Mouse (Mus musculus) kidney, postnatal 4 days (tissue): Measurements from ENCODE around the gene Smim24.
A peak's percentile ranks its signal among the peaks of the same experiment; 100 is the strongest.

Experiments
- DNase-seq, 2 experiments: peaks; one replicate each; pipeline ENCODE4 v3.0.0; 2021; ENCODE audit warnings: mixed read lengths in 2 of 2

Gene Smim24

DNA sequence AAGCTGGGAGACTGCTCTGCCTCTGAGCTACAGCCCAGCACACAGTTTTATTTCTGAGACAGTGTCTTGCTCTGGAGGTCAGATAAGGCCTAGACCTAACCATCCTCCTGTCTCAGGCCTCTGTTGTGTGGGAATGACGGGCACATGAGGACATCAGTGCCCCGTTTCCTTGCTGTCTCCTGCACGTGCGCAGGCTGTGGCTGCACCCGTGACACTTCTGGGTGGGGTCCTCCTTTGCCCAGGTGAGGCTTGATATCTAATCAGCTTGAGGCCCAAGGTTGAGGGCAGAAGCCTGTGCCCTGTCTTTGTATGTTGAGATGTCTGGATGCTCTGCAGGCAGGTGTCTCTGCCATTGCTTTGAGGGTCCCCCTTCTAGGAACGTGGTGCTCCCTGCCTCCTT lies 581 bp upstream of the Smim24 start:
- no peak for DNase-seq

DNA sequence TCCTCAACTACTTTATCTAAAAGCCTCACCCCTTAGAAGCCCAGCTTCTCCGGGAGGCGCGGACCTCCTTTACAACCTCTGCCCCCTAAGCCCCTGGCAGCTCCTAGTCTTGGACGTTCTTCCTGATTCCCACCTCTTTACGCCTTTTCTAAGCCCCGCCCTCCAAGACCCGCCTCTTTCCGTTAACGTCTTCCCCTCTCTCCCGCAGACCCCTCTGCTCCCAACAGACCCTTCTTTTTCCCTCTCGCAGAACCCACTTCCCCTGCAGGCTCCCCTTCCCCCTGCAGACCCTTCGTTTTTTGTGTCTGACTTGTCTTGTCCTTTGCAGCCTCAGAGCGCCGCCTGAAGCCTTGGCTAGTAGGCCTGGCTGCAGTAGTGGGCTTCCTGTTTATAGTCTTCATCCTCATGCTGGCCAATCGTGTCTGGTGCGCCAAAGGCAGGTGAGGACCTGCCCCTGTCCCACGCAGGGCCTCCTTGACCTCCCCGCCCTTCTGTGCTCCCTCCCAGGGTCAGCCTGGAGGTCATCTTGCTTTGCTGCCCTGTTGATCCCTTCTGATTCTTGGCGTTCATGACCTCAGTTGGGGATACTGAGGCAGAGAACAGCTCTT lies 709 bp downstream of the Smim24 start:
- DNase-seq: peak; percentile 63 to 73

DNA sequence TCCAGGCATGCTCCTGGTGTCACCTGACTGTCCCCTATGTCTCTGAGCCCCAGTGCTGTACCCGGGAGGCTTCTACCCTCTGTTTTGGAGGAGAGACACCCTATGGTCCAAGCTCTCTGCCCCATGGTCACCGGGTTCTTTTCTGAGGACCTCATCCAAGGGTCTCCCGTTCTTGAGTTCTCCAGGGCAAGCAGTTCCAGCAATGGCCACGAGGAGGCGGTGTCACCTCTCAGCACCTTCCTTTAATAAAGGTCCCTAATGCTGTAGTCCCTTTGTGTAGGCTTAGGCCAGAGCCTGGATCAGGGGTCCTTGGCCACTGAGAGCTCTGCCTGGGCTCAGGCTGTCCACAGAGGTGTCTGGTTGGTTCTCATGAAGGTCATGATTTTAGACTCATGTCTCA lies 2.3 kb downstream of the Smim24 start:
- DNase-seq: peak; percentile 91

DNA sequence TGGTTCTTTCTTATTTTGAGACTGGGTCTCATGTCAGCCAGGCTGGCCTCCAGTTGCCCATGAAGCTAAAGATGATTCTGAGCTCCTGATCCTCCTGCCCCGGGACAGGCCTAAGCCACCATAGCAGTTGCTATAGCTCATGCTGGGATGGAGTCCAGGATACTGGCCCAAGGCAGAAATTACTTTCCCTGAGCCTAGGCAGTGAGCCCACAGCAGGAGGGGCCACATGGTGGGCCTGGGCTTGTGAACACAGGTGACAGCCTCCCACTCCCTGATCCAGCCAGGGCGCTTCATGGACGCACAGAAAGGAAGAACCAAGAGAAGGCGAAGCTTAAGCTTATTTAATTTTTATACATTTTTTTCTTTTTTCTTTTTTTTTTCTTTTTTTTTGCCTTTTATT lies 3.0 kb downstream of the Smim24 start:
- no peak for DNase-seq

DNA sequence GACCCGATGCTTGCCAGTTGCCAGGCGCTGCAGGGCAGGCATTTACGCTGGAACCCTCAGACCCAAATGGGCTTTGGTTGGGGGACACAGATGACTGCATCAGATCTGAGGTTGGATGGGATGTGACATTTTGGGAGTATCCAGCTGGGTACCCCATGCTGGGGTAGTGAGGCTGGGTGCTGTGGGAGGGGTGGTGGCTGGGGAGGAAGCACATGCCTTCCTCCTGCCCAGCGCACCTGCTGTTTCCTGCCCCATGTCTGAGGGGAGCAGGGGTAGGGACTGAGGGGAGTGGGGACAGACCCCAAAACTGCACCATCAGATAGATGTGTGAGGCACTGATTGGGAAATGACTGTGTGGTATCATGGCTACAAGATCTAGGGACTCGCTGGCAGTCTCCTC lies 3.9 kb downstream of the Smim24 start:
- DNase-seq: no peak

DNA sequence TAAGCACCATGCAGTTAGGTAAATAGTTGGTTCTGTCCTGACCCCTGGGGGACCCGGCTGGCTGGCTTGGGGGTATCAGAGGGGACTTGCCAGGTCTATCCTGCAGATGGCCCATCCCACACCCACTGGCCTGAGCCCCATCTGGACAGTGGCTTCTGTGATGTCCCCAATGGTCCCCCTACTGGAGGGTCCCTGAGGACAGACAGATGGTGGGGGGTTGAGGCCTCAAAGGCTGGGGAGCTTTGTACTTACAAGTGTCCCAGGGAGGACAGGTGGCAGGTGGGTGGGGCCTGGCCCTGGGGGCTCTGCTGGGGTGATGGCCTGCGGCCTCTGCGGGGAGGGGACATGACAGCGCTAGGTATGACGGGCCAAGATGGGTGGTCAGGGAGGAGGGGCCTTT lies 6.4 kb downstream of the Smim24 start:
- DNase-seq: no peak

DNA sequence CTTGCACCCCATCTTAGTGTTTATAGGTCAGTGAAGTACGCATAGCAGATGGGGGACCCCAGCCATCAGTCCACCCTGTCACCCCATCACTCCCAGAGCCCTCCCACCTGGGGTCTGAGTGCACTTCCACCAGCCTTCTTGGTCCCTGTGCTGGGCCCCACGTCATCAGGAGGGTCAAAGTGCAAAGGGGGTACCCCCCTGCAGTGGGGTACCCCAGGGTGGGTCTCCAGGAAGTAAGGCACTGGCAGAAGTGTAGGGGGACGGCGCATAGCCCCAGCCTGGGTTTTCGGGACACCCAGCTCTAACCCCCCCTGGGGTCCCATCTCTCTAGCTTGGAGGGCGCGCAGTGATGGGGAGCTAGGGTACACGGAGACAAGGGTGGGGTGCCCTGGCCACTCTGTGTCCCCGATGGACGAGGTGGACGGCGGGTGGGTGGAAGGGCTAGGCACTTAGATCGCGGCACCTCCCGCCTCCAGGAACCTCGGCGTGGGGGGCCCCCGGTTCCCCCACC lies 7.0 kb downstream of the Smim24 start:
- no peak for DNase-seq

DNA sequence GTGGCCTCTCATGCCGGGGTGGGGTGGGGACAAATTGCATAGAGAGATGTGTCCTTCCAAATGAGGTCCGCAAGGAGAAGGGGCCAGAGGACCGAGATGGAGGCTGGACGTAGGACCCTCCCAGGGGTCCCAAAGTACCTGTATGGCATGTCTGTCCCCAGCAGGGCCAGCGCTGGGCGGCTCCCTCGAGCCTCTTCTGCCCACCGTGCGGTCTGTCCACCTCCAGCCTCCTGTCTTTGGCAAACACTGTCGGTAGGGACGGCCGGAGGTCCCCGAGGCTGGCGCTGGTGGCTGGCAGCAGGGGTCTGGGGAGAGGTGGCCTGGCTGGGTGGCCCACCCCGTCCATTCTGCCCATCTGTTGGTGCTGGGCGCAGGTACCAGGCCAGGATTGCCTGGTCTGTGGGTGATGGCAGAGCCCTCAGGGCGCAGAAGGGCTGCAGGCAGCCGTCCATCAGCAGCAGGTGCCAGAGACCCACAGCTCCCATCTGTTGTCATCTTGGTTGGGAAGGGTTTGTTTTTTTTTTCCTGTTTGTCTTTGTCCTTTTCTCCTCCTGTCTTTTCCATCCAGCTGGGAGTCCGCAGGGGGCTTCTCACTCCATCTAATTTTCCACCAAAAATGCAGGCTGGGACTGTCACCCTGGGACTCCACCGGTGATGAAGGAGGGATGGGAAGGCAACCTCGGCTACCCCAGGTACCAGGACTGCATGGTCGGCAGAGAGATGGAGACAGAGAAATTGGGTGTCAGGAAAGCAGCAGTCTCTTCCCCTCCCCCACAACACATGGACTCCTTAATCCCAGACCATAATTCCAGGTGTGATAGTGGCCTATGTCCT lies 7.7 kb downstream of the Smim24 start:
- no peak for DNase-seq

DNA sequence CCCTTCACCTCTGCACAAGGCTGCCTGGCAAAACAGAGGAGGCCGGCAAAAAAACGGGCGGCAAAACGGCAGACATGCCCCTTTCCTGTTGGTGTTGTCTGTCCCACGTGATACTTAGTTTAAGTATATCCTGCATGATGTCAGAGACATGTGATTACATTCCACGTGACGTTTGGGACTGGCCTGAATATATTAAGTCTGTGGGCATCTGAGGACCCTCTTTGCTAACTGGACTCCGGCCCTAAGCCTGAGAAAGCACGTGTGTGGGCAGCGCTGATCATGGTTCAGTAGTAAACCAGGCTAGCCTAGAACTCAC lies 8.3 kb downstream of the Smim24 start:
- DNase-seq: no peak

DNA sequence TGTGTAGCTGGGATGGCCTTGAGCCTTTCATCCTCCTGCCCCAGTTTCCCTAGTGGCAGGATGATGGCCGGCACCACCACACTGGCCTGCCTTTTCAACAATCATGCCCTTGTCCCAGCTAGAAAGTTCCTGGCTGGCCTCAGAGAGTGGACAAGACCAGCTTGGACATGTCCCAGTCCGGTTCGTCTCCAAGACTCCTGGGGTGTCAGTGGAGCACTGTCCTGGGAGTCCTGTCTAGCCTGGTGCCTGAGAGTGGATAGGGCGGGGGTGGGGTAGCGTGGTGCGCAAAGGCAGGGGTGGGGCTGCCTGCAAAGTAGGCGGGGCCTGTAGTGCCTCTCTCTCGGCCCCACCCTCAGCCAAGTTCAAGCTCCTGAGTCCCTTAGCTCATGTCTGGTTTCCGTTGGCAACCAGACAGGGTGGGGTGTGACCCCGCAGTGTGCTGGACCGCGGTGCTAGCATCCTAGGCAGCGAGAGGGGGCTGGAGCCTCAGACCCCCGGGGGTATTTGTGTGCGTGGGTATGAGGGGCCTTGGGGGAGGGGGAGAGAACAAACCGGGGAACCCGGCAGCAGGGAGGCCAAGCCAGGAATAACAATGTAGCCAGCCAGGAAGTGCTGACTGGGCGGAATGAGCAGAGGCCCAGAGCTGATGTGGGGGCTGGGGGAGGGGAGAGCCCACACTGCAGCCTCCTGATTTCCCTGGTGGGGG lies 8.8 kb downstream of the Smim24 start:
- peak; percentile 84 to 91 for DNase-seq

DNA sequence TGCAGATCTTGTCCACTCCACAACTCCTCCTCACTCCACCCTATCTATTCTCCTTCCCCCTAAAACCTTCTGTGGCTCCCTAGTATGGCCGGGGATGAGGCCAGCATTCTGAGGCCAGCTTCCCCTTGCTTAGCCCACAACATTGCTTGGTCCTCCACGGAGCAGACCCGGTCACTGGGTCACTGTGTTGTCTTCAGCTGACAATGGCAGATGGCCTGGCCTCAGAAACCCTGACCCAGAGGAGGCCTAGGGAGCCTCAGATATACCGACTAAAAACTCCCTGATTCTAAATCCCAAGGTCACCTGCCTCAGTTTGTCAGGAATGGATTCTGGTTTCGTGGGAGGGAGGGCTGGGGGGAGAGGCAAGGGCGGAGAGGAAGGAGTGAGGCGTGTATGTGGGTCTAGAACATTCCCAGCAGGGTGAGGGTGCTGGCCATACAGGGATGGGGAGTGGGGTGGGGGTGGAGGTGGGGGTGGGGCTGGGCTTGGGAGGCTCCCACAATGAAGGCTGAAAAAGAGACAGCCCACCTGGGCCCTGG lies 9.4 kb downstream of the Smim24 start:
- no peak for DNase-seq

DNA sequence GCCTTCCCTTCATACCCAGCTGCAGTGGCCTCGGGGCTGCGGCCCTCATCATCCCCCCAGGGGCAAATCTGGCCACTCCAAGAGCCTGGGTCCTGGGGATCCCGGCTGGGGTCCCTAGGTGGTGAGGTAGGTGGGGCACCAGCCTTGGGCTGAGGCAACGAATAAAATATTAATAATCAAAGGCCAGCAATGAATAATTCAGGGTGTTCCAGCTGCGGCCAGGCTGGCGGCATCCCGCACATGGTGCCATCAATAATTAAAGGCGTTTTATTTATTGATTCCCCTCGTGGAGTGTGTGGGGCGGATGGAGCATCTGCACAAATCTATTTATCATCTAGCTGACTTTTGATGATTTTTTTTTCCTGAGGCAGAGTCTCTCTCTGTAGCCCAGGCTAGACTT lies 10.7 kb downstream of the Smim24 start:
- DNase-seq: no peak

DNA sequence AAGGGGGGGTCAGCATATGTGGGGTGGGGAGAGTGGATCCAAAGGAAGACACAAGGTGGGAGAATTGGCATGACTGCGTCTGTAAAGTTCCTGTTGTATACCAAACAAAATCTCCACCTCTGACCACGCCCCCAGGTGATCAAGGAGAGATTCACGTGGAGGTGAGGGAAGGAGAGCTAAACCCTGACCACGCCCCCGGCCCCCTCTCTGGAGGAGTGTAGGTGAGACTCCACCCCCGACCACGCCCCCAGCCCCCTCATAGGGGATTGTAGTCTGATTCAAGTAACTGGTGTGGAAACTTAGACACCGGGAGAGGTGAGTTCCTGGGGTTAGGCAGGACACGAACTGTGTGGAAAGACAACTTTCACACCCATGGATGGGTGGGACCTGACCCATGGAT lies 11.2 kb downstream of the Smim24 start:
- DNase-seq: peak in 1 of 2 experiments; percentile 43

DNA sequence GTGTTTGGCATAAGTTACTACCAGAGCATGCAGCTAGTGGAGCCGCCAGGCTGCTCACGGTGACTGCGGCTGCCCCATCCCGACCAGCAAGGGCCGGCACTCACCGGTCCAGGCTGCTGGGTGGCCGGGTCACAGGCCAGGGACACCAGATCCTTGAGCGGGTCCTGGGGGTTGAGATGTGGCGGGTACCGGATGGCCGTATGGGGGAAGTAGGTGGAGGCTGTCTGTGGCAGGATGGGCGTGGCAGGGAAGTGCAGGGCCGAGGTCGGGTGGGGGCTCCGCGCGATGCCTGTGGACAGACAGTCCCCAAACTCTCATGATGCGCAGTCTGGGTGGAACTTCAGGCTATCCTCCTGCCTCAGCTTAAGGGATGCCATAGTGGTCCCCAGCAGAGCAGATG lies 11.9 kb downstream of the Smim24 start:
- DNase-seq: peak in 1 of 2 experiments; percentile 62

DNA sequence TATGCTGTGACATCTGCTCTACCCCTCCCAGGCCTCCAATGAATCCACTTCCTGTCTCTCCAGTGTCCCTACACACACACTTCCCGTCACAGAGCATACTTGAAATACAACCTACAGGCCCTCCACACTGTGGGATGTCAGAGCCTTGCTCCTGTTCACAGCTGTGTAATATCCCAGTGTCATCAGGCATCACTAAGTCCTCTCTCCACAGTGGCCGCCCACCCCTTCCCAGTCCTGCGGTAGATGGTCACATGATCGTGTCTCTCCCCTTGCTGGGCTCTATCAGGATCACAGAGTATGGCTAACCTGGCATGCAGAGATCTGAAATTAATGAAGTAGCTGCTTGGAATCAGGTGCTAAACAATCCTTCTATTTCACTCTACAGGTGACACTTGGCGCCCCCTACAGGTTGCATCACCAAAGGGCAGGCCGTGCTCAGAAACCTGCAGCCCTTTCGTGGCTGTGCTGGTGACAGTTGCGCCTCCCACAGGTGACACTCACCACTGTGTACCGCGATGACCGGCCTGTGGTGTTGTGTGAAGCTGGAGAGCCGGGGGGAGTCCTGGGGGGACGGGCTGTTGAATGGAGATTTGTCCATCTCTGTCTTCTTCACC lies 12.8 kb downstream of the Smim24 start:
- peak; percentile 77 to 82 for DNase-seq

DNA sequence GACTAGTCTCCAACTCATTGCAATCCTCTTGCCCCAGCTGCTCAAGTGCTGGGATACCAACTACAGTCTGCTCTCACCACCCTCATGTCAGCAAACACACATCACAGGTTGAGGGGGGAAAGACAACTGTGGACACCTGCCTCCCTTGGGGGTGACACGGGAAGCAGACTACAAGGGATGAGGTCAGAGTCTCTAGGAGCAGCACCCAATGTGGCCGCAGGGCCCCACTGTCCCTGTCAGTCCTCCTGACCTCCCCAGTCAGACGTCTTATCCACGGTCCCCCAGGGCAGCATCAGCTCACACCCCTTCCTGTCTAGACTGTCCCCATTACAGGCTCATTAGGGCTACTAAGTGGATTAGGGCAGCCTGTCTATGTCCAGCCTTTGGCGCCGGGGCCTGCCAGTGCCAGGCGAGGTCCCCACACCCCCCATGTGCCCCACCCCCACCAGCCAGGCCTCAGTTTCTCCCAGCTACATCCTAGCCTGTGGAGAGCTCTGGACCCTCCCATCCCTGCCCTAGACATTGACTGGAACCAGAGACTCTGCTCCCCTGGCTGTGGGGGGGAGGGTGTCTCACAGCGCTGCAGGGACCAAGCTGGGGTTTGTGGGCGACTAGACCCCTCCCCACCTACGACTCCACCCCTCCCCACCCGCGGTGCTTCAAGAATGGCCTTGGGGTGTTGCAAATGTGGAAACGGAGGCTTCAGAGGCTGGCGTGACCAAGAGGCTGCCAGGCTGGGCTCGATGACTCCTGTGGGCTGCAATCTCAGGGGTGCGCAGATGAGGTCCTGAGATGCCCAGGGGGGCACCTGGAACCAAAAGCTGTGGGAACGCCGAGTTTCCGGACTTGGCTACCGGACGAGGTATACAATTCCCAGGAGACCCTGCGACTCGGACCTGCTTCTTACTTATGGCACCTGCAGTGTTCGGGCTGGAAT lies 13.9 kb downstream of the Smim24 start:
- peak in 1 of 2 experiments; percentile 10 for DNase-seq

DNA sequence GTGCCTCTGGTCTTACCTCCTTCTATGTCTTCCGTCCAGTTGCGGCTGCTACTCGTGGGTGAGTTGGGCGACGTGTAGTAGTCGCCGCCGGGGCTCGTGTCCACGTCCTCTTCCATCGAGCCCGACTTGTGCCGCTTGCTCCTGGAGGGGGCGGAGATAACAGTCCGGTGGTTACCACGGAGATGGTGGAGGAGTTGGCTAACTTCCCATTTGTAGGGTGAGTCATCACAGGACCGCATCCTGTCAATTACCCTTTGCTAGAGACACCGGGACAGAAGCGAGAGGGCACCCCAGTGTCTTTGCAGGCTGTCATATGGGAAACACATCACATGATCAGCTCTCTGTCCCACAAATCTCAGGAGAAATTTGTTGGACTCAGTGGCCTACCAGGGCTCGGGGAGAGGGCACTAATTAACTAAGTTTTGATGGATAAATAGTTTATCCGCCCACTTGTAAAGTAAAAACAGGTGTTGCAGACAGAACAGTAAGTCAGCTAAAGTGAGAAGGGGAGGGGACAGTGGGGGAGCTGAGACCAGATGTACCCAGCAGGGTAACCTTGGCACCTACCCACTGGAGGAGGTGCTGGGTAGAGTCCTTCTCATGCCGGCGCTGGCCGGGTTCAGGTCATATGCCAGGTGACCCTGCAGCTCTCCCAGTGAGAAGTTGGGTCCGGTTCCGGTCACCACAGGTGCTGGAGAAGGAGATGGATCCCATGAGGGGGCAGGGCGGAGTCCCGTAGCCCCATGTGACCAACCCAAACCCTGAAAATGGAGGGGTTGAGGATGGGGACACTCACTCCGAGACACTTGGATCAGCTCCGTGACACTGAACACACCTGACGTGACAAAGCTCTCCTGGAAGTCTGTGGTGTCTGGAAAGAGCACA lies 14.9 kb downstream of the Smim24 start:
- peak; percentile 69 to 81 for DNase-seq

DNA sequence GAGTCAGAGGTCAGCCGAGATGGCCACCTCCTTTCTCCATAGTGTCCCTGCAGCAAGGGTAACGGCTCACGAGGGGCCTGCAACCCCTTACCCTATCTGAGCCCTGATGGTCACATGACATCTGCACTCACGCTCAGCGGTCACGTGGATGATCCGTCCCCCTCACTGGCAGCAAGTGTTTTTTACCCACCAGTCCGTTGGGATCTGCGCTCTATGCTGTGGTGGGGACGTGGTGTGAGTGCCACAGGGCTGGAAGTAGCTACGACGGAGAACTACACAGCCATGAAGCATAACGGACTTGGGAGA lies 15.5 kb downstream of the Smim24 start:
- DNase-seq: peak in 1 of 2 experiments; percentile 15

DNA sequence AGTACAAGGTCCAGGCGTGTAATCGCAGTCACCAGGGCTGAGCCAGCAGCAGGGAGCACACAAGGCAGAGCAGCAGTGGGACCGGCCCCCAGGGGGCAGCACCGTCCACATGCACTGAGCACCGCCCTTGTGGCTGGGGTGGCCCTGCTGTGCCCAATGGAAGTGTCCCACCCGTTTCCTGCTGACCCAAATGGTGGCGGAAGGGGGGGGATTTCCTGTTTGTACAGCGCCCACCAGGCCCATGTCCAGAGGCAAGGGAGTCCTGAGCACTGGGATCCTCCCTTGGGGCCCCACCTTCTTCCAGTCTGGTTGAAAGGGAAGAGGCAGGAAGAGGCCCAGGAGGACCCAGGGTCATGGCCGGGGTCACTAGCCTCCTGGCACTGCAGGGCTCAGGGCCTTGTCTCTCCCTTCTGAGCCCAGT lies 16.0 kb downstream of the Smim24 start:
- DNase-seq: peak; percentile 89 to 94

DNA sequence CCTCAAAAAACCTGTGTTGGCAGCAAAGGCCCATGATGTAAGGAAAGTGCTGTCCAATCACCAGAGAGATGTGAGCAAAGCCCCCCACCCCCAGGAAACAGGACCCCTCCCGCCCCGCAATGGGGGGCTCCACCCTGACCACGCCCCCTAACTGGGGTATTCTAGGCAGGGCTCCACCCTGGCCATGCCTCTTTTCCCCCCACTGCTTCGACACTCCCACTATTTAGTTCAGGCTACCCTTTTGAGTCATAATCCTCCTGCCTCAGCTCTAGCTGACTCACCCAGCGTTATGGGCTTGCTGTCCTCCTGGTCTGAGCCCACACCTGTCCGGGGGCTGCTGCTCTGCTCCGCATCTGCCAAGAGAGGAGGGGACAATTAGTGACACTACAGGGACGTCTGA lies 16.5 kb downstream of the Smim24 start:
- DNase-seq: no peak

DNA sequence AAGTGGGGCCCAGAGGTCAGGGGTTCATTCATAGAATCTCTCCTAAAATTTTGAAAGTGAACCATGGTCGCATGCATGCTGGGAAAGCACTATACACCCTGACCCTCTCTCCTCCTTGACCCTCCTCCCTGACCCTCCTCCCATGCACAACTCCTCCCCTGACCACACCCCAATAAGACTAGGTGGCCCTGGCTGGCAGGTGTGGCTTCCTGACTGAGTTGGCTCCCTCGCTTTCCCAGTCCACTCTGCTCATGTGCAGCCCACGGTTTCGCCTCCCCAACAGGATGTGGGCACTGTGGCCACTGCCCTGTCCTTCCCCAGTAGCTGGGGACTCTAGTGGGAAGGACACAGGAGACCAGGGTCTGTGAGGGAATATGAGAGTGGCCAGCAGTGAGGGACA lies 17.5 kb downstream of the Smim24 start:
- DNase-seq: peak in 1 of 2 experiments; percentile 33
